Mouse (Mus musculus) brain, adult 2 months (tissue): Measurements from ENCODE around the gene Cask.

ENCODE experiments used
- DNase-seq: peaks from one replicate; pipeline ENCODE4 v3.0.0; 2011; ENCODE audit warnings: low read depth, low spot score

Cask gene

DNA sequence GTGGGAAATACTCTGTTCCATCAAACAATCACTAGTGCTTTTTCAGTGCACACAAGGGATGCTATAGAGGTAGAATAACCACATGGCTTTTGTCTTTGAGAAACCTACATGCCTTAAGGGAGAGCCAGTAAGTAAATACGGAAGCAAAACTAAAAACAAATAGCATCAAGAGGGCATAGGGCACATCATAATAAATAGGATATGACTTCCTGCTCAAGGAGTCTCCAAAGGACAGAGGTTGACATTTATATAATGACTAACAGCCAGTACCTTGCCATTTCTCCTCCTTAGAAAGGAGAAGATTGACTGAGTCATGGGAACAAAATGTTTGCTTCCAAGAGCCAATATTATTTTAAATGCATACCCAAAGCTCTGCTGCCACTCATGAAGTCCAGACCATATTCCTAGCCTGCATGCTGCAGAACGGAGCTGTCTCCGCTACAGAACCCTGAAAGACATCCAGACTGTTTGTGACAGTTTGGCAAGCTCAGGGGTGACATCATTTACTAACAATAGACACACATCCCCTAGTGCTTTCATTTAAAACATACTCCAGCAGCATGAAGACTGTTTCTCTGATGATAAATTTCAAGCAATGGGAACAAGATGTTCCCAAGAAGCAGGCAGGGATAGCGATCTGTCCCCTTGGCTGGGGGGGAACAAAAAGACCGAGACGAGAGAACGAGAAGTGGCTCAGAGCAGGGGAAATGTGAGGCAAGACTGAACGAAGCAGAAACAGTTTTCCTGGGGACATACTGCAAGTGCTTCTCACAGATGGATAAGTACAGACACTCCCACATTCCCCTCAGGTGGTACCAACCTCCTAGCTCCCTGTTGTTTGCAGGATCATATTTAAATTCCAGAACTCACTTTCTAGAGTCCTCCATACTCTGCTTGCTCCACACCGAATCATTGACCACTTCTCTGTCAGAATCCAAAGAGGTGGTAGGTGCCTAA is 381.7 kb downstream of the Cask start:
- peak; percentile 93 for DNase-seq

DNA sequence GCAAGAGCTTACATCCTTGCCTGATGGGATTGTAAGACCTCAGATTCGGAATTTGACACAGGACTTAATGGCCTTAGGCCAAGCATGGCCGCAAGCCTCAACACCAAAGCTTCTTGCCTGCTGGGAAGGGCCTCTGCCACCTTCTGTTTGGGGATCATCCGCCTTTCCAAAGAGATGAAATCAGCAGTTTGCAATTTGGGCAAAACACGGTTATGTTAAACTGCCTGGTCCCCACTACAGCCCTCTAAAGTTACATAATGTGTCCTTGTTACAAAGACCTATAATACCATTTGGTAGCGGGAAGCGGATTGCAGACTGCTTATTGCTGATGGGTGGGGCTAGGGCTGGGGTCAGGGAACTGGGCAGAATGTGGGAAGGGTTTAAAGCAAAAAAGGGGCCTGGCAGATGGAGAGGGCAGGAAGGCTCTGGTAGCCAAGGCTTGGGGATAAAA is 384.0 kb downstream of the Cask start:
- DNase-seq: peak; percentile 52
